Mouse (Mus musculus): ENCODE measurements around the gene Csn1s2a. TPM values are rescaled to one million over a fixed set of nuclear protein-coding genes. Genes with fewer than 3 reads are reported as not detected.
"Not testable (repeated sequence)": the region's sequence is repeated elsewhere in the genome, so short reads cannot be mapped to it uniquely, and the experiment has no call there.

Gene Csn1s2a
- polyA plus RNA-seq (2016; fragmentation: Nextera tagmentation; extraction: Ambion mirVana): not detected in 2 replicates

DNA sequence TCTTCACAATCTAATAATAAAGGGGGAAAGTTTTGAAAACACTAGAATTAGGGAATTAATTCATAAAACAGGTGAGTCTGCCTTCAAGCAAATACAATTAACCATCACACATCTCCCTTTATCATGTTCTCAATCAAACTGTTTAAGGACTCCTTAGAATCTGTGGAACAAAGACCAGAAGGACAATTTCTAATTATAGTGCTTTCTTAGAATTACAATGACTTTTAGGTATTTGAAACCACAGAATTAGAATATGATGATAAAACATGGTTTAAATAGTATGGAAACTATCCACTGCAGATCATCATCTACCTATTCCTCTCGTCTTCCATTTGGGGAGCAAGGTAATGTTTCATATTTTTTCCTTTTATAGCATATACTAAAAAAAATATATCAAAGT lies at the start of gene Csn1s2a:
Gene Csn1s2a, plus strand, starts transcription at position 301 of the 400 bp plus-strand sequence.
- Histone ChIP-seq H3K27ac (no peak within 1 kb of the TSS), H3K9me3 (no peaks in the 10 kb centered on the region), H3K9ac (no peak within 1 kb of the TSS), H3K27me3 (replicated peaks) (no peaks in the 10 kb centered on the region), H3K4me3 (no peak within 1 kb of the TSS), H3K4me1 (no peaks in the 10 kb centered on the region), H3K4me2 (replicated peaks) (no peak within 1 kb of the TSS), H3K36me3 (no peaks in the 10 kb centered on the region)
- whole genome bisulfite sequencing: 84% methylated on average over 1 of the region's 1 CpGs
- ATAC-seq (ENCODE audit: low FRiP score, low read depth): no peak

DNA sequence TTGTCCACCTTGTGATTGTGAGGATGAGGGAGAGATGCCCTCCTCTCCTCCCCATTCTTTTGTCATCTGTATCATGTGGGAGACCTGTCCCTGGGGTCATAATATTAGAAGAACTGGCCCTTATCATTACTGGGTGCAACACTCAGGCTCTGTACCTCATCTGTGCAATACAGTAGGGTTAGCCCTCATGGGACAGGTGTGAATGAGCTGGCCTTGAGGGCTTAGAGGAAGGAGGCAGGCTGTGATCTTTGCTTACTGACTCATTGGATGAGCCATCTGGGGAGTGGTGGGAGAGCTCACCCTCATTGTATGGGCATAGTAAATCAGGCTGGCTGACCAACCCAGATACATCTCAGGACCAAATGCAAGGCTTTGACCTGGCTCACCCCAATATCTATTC lies 39.5 kb upstream of the Csn1s2a start:
- no peaks in the 10 kb centered on the region for H3K36me3 ChIP-seq
- no peak for ATAC-seq (ENCODE audit: low FRiP score, low read depth)
- H3K9ac ChIP-seq: no peak overlapping the region
- no peak overlapping the region for H3K4me2 ChIP-seq (replicated peaks)
- no peaks in the 10 kb centered on the region for H3K4me1 ChIP-seq
- no peaks in the 10 kb centered on the region for H3K9me3 ChIP-seq
- no peaks in the 10 kb centered on the region for H3K27me3 ChIP-seq (replicated peaks)
- no peak overlapping the region for H3K4me3 ChIP-seq
- H3K27ac ChIP-seq: no peak overlapping the region

DNA sequence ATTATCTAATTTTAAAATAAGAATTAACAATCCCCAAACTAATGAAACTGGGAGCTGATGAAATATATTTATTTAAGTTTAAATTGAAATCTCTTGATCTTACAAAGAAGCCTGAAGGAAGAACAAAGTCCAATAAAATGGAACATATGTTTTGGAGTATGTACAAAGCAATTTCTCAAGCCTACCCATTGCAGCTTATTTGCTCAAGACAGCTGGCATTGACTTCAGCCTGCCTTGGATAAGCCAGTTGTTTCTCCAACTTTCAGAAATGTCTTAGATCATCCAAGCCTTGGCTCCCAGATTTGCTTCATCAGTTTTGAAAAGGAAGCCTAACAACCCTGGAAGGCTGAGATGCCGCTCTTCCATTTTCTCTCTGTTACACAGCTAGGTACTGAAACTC lies 20.9 kb upstream of the Csn1s2a start:
- ATAC-seq (ENCODE audit: low FRiP score, low read depth): no peak
- 96% methylated on average over 1 of the region's 1 CpGs for WGBS

DNA sequence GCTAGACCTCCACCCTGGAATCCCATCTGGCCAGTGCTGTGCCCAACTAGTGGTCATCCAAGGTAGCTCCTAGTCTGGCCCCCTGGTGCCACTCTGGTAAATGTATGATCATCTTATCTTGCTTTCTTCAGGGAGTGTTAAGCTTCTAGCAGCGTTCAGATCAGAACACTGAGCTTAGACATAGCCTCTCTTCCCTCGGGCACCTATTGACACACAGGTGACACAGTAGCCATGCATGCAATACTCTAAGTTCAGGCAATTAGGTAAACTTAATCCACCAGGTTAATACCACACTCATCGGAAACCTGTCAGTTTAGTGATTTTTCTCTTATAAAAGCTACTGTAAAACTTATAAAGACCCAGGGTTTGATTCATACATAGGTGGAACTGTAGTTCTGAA lies 9.8 kb upstream of the Csn1s2a start:
- Histone ChIP-seq H3K27ac (no peak overlapping the region), H3K36me3 (no peaks in the 10 kb centered on the region), H3K4me1 (no peaks in the 10 kb centered on the region), H3K27me3 (replicated peaks) (no peaks in the 10 kb centered on the region), H3K9ac (no peak overlapping the region), H3K4me3 (no peak overlapping the region), H3K4me2 (replicated peaks) (no peak overlapping the region), H3K9me3 (no peaks in the 10 kb centered on the region)
- ATAC-seq (ENCODE audit: low FRiP score, low read depth): no peak
- 85% methylated on average over 3 of the region's 3 CpGs for WGBS

More for the DNA sequence above, 20.9 kb upstream of the Csn1s2a start:
- H3K4me3 ChIP-seq: no peak overlapping the region
- H3K27me3 ChIP-seq (replicated peaks): no peaks in the 10 kb centered on the region
- H3K9ac ChIP-seq: no peak overlapping the region
- no peak overlapping the region for H3K27ac ChIP-seq
- H3K36me3 ChIP-seq: no peaks in the 10 kb centered on the region
- no peaks in the 10 kb centered on the region for H3K4me1 ChIP-seq
- no peak overlapping the region for H3K4me2 ChIP-seq (replicated peaks)
- H3K9me3 ChIP-seq: no peaks in the 10 kb centered on the region

DNA sequence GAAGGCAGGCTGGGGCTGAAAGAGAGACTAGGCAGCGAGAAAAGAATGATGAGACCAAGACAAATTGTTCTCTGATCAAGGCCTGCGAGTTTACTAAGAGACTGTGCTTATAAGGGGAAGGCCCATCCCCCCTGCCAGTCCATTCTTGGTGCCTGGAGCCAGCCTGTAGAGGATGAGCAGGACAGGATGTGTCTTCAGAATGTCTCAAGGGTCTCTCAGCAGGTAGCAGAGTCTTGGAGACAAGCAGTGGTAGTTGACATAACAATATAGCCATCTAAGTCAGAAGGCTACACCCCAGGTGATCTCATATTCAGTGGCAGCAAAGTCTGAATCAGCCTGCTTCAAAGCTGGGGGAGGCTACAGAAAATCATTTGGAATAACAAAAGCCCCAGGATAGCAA lies 2.2 kb upstream of the Csn1s2a start:
- not testable (repeated sequence) for H3K36me3 ChIP-seq; H3K4me1 ChIP-seq; H3K9me3 ChIP-seq; H3K4me3 ChIP-seq; H3K4me2 ChIP-seq (replicated peaks); H3K9ac ChIP-seq; ATAC-seq (ENCODE audit: low FRiP score, low read depth); H3K27me3 ChIP-seq (replicated peaks); H3K27ac ChIP-seq
- WGBS: 42% methylated on average over 2 of the region's 2 CpGs

DNA sequence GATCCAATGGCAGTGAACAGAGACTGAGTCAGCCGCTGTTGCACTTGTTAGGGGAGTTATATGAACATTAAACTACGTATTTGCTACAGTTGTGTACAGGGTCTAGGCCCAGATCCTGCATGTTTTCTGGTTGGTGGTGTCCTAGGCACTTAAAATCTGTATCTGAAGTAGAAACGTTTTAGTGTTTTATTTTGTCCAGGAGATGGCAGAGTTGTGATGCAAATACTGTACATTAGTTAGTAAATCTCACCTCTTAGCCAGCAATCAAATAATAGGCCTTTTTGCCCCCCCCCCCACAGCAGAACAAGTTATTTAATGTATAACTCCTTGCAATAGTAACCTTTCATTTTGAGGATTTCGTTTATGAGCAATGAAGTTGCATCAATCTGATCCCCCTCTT lies 8.4 kb downstream of the Csn1s2a start:
- no peak for ATAC-seq (ENCODE audit: low FRiP score, low read depth)
- no peak overlapping the region for H3K9ac ChIP-seq
- no peak overlapping the region for H3K4me2 ChIP-seq (replicated peaks)
- H3K27me3 ChIP-seq (replicated peaks): no peaks in the 10 kb centered on the region
- no peaks in the 10 kb centered on the region for H3K9me3 ChIP-seq
- WGBS: 67% methylated on average over 4 of the region's 4 CpGs
- H3K4me3 ChIP-seq: no peak overlapping the region
- no peak overlapping the region for H3K27ac ChIP-seq
- H3K36me3 ChIP-seq: no peaks in the 10 kb centered on the region
- no peaks in the 10 kb centered on the region for H3K4me1 ChIP-seq

DNA sequence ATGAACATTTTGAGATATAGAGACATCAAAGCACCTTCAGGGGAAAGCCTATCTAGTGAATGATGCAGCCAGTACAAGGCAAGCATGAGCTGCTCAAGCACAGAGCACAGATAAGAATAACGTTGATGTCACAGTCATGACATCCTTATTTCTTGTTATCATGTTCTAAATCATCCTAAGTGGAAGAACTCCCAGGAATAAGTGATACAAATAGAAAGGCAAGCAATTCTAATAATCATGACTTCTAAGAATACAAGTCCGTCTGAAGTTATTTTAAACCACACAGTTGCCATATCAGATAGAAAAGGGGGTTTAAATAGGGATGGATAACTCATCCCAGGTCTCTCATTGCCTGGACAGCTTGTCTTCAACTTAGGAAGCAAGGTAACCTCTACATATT lies 33.4 kb downstream of the Csn1s2a start, which contains the start of gene Csn1s2b:
Gene Csn1s2b, plus strand, starts transcription at position 301 of the 400 bp plus-strand sequence.
- Histone ChIP-seq H3K27me3 (replicated peaks) (no peaks in the 10 kb centered on the region), H3K4me1 (no peaks in the 10 kb centered on the region), H3K4me2 (replicated peaks) (no peak within 1 kb of the TSS), H3K9ac (no peak within 1 kb of the TSS), H3K27ac (no peak within 1 kb of the TSS), H3K36me3 (no peaks in the 10 kb centered on the region), H3K4me3 (no peak within 1 kb of the TSS), H3K9me3 (no peaks in the 10 kb centered on the region)
- ATAC-seq (ENCODE audit: low FRiP score, low read depth): no peak
- WGBS: 82% methylated on average over 2 of the region's 2 CpGs

DNA sequence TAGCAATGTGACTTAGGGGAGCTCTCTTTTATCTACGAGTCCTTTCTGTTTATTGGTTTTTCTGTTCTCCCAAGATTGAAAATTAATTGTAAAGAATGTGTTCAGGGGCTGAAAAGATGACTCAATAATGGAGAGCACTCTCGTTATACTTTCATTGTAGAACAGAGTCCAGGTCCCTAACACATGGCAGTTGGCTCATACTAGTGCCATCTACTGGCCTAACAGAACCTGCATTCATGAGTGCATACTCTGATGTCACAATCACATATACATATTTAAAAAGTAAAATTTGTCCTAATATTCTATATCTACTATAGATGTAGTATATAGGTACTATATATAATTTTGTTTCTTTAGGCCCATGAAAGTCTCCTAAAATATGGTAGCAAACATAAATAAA lies 34.9 kb downstream of the Csn1s2a start:
- Histone ChIP-seq H3K4me1 (no peaks in the 10 kb centered on the region), H3K9ac (no peak overlapping the region), H3K36me3 (no peaks in the 10 kb centered on the region), H3K27ac (no peak overlapping the region), H3K4me3 (no peak overlapping the region), H3K27me3 (replicated peaks) (no peaks in the 10 kb centered on the region), H3K9me3 (no peaks in the 10 kb centered on the region), H3K4me2 (replicated peaks) (no peak overlapping the region)
- WGBS: 73% methylated on average over 2 of the region's 2 CpGs
- ATAC-seq (ENCODE audit: low FRiP score, low read depth): no peak

DNA sequence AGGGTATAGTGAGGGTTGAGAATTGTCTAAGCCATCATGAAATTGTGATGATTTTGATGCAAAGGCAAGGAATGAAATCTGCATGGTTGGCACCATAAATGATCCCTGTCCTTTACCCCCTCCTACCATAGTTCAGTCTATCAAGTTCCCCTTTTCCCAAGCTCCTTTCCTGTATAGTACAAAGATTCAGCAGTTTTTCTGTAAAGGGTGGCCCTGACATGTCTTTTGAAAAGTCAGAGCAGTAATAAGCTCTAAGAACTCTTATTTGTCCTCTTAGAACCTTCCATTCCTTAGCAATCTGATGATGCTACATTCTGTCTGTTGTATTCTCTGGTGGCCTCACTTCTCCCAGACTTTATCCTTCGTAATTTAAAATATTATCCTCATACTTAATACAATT lies 51.0 kb downstream of the Csn1s2a start, which contains the start of gene Prr27:
Gene Prr27, plus strand, starts transcription at position 301 of the 400 bp plus-strand sequence.
- 79% methylated on average over 1 of the region's 1 CpGs for WGBS
- Histone ChIP-seq H3K9ac (no peak within 1 kb of the TSS), H3K4me2 (replicated peaks) (no peak within 1 kb of the TSS), H3K4me1 (no peaks in the 10 kb centered on the region), H3K9me3 (no peaks in the 10 kb centered on the region), H3K27ac (no peak within 1 kb of the TSS), H3K4me3 (no peak within 1 kb of the TSS), H3K27me3 (replicated peaks) (no peaks in the 10 kb centered on the region), H3K36me3 (no peaks in the 10 kb centered on the region)
- no peak for ATAC-seq (ENCODE audit: low FRiP score, low read depth)

Other genes starting within 250 kb of the Csn1s2a start
- gene Sult1b1, start 236.4 kb upstream of the Csn1s2a start, polyA plus RNA-seq (2016; fragmentation: Nextera tagmentation; extraction: Ambion mirVana): not detected in 2 replicates
- not detected in 2 replicates for gene Sult1d1, start 205.5 kb upstream of the Csn1s2a start, polyA plus RNA-seq (2016; fragmentation: Nextera tagmentation; extraction: Ambion mirVana)
- gene Sult1e1, start 183.0 kb upstream of the Csn1s2a start, polyA plus RNA-seq (2016; fragmentation: Nextera tagmentation; extraction: Ambion mirVana): not detected in 2 replicates
- not detected in 2 replicates for gene Csn1s1, start 108.4 kb upstream of the Csn1s2a start, polyA plus RNA-seq (2016; fragmentation: Nextera tagmentation; extraction: Ambion mirVana)
- not detected in 2 replicates for gene Csn2, start 74.9 kb upstream of the Csn1s2a start, polyA plus RNA-seq (2016; fragmentation: Nextera tagmentation; extraction: Ambion mirVana)
- gene Csn1s2b, start 33.5 kb downstream of the Csn1s2a start, polyA plus RNA-seq (2016; fragmentation: Nextera tagmentation; extraction: Ambion mirVana): not detected in 2 replicates
- not detected in 2 replicates for gene Prr27, start 51.1 kb downstream of the Csn1s2a start, polyA plus RNA-seq (2016; fragmentation: Nextera tagmentation; extraction: Ambion mirVana)
- not detected in 2 replicates for gene Odam, start 110.5 kb downstream of the Csn1s2a start, polyA plus RNA-seq (2016; fragmentation: Nextera tagmentation; extraction: Ambion mirVana)
- 0.20 and 0.31 TPM in 2 replicates for gene Csn3, start 151.0 kb downstream of the Csn1s2a start, polyA plus RNA-seq (2016; fragmentation: Nextera tagmentation; extraction: Ambion mirVana)
- not detected in 2 replicates for gene 2310003L06Rik, start 194.9 kb downstream of the Csn1s2a start, polyA plus RNA-seq (2016; fragmentation: Nextera tagmentation; extraction: Ambion mirVana)
- not detected in 2 replicates for gene Gm28434, start 194.9 kb downstream of the Csn1s2a start, polyA plus RNA-seq (2016; fragmentation: Nextera tagmentation; extraction: Ambion mirVana)
- gene Cabs1, start 204.9 kb downstream of the Csn1s2a start, polyA plus RNA-seq (2016; fragmentation: Nextera tagmentation; extraction: Ambion mirVana): not detected in 2 replicates
- gene Smr3a, start 228.0 kb downstream of the Csn1s2a start, polyA plus RNA-seq (2016; fragmentation: Nextera tagmentation; extraction: Ambion mirVana): not detected in 2 replicates